Mouse (Mus musculus): ENCODE results near the gene Btbd2.

Gene Btbd2

GRCm38 (mm10) chr10:80692249-80693165, 35.6 kb upstream of the Btbd2 start:
- DNase-seq (ENCODE audit: low spot score in 2 of 2), result peak in 1 of 2 experiments; percentile 59

- DNase-seq (ENCODE audit: low spot score in 2 of 2), result peak in 1 of 2 experiments; percentile 83
These were observed 31.0 kb upstream of the Btbd2 start for GRCm38 (mm10) chr10:80687850-80688249.

GRCm38 (mm10) chr10:80686617-80687016, 29.7 kb upstream of the Btbd2 start:
- DNase-seq (ENCODE audit: low spot score in 2 of 2), result no peak

GRCm38 (mm10) chr10:80684984-80685383, 28.1 kb upstream of the Btbd2 start:
- DNase-seq (ENCODE audit: low spot score in 2 of 2), result peak; percentile 48 to 50

- peak; percentile 88 to 90 for DNase-seq (ENCODE audit: low spot score in 2 of 2)
These were observed 27.3 kb upstream of the Btbd2 start for GRCm38 (mm10) chr10:80684214-80684613.

- no peak for DNase-seq (ENCODE audit: low spot score in 2 of 2)
These were observed 26.8 kb upstream of the Btbd2 start for GRCm38 (mm10) chr10:80683647-80684046.

GRCm38 (mm10) chr10:80682003-80682402, 25.1 kb upstream of the Btbd2 start:
- DNase-seq (ENCODE audit: low spot score in 2 of 2), result peak in 1 of 2 experiments; percentile 48

- DNase-seq (ENCODE audit: low spot score in 2 of 2), result no peak
These were observed 23.4 kb upstream of the Btbd2 start for GRCm38 (mm10) chr10:80680260-80680696.

GRCm38 (mm10) chr10:80679556-80680259, 22.8 kb upstream of the Btbd2 start:
- peak; percentile 51 to 57 for DNase-seq (ENCODE audit: low spot score in 2 of 2)

- peak in 1 of 2 experiments; percentile 63 for DNase-seq (ENCODE audit: low spot score in 2 of 2)
These were observed 21.9 kb upstream of the Btbd2 start for GRCm38 (mm10) chr10:80678601-80679377.

- DNase-seq (ENCODE audit: low spot score in 2 of 2), result peak; percentile 95 to 97
These were observed 21.1 kb upstream of the Btbd2 start, which contains the start of gene Mknk2 for GRCm38 (mm10) chr10:80677942-80678436. Gene Mknk2, minus strand, starts transcription at chr10:80678112.

GRCm38 (mm10) chr10:80677128-80677875, 20.4 kb upstream of the Btbd2 start:
- DNase-seq (ENCODE audit: low spot score in 2 of 2), result peak in 1 of 2 experiments; percentile 40

- peak; percentile 98 to 99 for DNase-seq (ENCODE audit: low spot score in 2 of 2)
These were observed 19.5 kb upstream of the Btbd2 start for GRCm38 (mm10) chr10:80676198-80676928.

GRCm38 (mm10) chr10:80675405-80676197, 18.7 kb upstream of the Btbd2 start:
- peak; percentile 46 to 68 for DNase-seq (ENCODE audit: low spot score in 2 of 2)

GRCm38 (mm10) chr10:80674851-80675404, 18.1 kb upstream of the Btbd2 start:
- DNase-seq (ENCODE audit: low spot score in 2 of 2), result peak in 1 of 2 experiments; percentile 46

- no peak for DNase-seq (ENCODE audit: low spot score in 2 of 2)
These were observed 17.4 kb upstream of the Btbd2 start for GRCm38 (mm10) chr10:80674161-80674711.

GRCm38 (mm10) chr10:80673690-80674089, 16.8 kb upstream of the Btbd2 start:
- DNase-seq (ENCODE audit: low spot score in 2 of 2), result no peak

- no peak for DNase-seq (ENCODE audit: low spot score in 2 of 2)
These were observed 15.2 kb upstream of the Btbd2 start for GRCm38 (mm10) chr10:80671936-80672690.
